Mouse (Mus musculus): ENCODE results near the gene Katnal1. TPM values are rescaled to one million over a fixed set of nuclear protein-coding genes. Genes with fewer than 3 reads are reported as not detected.

Gene Katnal1
- polyA plus RNA-seq, 1 experiment from 2014 or later: 8.4 TPM

DNA sequence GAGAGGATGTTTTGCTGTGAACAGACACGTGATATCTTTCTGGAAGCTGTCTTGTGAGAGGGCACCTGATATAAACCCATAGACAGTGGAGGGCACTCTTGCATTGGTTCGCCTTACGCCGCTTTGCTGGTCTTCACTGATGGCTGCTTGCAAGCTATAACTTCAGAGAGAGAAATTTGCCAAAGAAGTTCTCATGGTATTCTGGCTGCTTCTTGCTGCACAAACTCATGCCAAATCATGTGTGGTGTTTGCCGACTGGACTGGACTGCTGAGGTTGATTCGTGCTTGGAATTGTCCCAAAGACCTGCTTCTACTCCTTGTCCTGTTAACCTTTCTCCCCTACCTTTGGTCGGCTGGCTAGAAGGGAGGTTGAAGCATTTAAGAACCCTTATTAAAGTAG, 29.8 kb downstream of the Katnal1 start:
- H3K27ac ChIP-seq: peak overlapping the region; percentile 98; the same call in 1 of the 2 replicates
- no peaks in the 10 kb centered on the region for H3K27me3 ChIP-seq
- WGBS (ENCODE audit: insufficient replicate concordance): 91% methylated on average over 7 of the region's 7 CpGs
- no peak overlapping the region for H3K9ac ChIP-seq
- DNase-seq: no peak
- no peak overlapping the region for H3K4me2 ChIP-seq
- H3K9me3 ChIP-seq (replicated peaks): no peaks in the 10 kb centered on the region
- H3K36me3 ChIP-seq: peaks cover 34% of the 10 kb centered on the region
- H3K4me1 ChIP-seq (replicated peaks): peaks cover 64% of the 10 kb centered on the region
- no peak overlapping the region for H3K4me3 ChIP-seq (replicated peaks)
- no peak for ATAC-seq (ENCODE audit: low read depth)

DNA sequence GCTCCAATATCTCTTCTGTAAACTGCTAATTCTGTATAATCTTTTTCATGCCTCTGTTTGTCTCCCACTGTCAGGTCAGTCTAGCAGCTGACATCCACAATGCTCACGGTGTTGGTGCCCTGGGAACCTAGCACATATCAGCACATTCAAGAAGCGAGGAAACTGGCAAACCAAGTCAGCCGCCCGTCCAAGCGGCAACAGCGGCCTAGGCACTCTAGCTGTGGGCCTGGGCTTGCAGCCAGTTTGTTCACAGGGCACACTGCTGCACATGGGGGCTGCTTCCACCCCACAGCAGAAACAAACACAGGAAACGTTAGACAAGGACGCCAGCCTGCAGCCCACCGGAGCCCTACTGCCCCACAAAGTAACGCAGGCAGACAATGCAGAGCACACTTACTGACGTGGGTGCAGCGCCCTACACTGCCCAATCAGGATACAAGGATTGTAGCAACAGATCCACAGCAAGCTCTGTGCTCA, 31.1 kb downstream of the Katnal1 start:
- Histone ChIP-seq H3K9ac (peak overlapping the region; percentile 67), H3K4me2 (peak overlapping the region; percentile 59)

DNA sequence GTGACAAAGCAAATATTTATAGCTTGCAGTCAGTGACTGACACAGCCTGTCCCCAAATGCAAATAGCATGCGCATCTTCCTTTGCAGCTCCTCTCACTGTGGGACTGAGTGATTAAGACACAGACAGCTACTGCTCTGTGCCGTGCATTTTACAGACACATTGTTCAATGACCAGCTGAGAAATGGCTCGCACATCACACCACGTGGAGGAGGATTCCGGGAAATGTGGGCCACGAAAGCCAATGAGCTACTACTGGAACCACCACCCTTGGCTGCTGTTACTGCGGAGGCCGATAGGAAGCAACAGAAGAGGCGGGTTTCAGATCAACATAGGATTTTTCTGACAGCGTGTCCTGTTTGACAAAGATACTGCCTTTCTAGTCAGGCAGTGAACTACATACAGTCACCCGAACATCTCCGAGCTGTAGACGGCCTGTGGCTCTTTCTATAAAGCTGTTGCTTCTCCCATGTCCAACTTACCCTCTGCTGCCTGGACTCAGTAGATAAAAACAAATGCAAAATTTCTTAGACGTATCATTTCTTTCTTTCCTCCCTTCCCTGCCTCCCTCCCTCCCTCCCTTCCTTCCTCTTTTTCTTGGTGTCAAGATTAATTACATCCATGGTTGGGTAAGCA, 31.9 kb downstream of the Katnal1 start:
- Histone ChIP-seq H3K27ac (peak overlapping the region; percentile 98), H3K4me1 (replicated peaks) (peaks cover 51% of the 10 kb centered on the region), H3K9me3 (replicated peaks) (no peaks in the 10 kb centered on the region), H3K9ac (peak overlapping the region; percentile 59), H3K4me3 (replicated peaks) (peak overlapping the region; percentile 25), H3K36me3 (peaks cover 39% of the 10 kb centered on the region), H3K4me2 (peak overlapping the region; percentile 59), H3K27me3 (no peaks in the 10 kb centered on the region)
- peak; percentile 91 for ATAC-seq (ENCODE audit: low read depth)
- DNase-seq: peak; percentile 84
- 12% methylated on average over 14 of the region's 14 CpGs for WGBS (ENCODE audit: insufficient replicate concordance)

More for the DNA sequence above, 31.1 kb downstream of the Katnal1 start:
- ATAC-seq (ENCODE audit: low read depth) (peak; percentile 54), DNase-seq (peak; percentile 26)
- H3K27me3 ChIP-seq: no peaks in the 10 kb centered on the region
- H3K4me3 ChIP-seq (replicated peaks): peak overlapping the region; percentile 22
- peaks cover 51% of the 10 kb centered on the region for H3K4me1 ChIP-seq (replicated peaks)
- H3K27ac ChIP-seq: peak overlapping the region; percentile 98
- 22% methylated on average over 12 of the region's 12 CpGs for WGBS (ENCODE audit: insufficient replicate concordance)
- peaks cover 34% of the 10 kb centered on the region for H3K36me3 ChIP-seq
- no peaks in the 10 kb centered on the region for H3K9me3 ChIP-seq (replicated peaks)

- peak overlapping the region; percentile 59 for H3K4me2 ChIP-seq
- H3K36me3 ChIP-seq: peaks cover 43% of the 10 kb centered on the region
- no peaks in the 10 kb centered on the region for H3K9me3 ChIP-seq (replicated peaks)
- no peaks in the 10 kb centered on the region for H3K27me3 ChIP-seq
- ATAC-seq (ENCODE audit: low read depth) (peak; percentile 35), DNase-seq (no peak)
- 47% methylated on average over 10 of the region's 10 CpGs for WGBS (ENCODE audit: insufficient replicate concordance)
- peak overlapping the region; percentile 59 for H3K9ac ChIP-seq
- peak overlapping the region; percentile 98 for H3K27ac ChIP-seq
- peak overlapping the region; percentile 25; the same call in 1 of the 2 replicates for H3K4me3 ChIP-seq (replicated peaks)
- H3K4me1 ChIP-seq (replicated peaks): peaks cover 51% of the 10 kb centered on the region
These were observed 32.6 kb downstream of the Katnal1 start for GRCm38 (mm10) chr5:148896515-148896914.

- DNase-seq: no peak
- peak overlapping the region; percentile 59; the same call in 1 of the 2 replicates for H3K4me2 ChIP-seq
- no peak overlapping the region for H3K4me3 ChIP-seq (replicated peaks)
- H3K9me3 ChIP-seq (replicated peaks): no peaks in the 10 kb centered on the region
- ATAC-seq (ENCODE audit: low read depth): no peak
- WGBS (ENCODE audit: insufficient replicate concordance): 90% methylated on average over 7 of the region's 7 CpGs
- H3K27me3 ChIP-seq: no peaks in the 10 kb centered on the region
- H3K4me1 ChIP-seq (replicated peaks): peaks cover 51% of the 10 kb centered on the region
- peaks cover 43% of the 10 kb centered on the region for H3K36me3 ChIP-seq
- no peak overlapping the region for H3K9ac ChIP-seq
- peak overlapping the region; percentile 98 for H3K27ac ChIP-seq
These were observed 33.3 kb downstream of the Katnal1 start for GRCm38 (mm10) chr5:148895833-148896232.

GRCm38 (mm10) chr5:148895034-148895433, 34.1 kb downstream of the Katnal1 start:
- Histone ChIP-seq H3K9me3 (replicated peaks) (peaks cover 5% of the 10 kb centered on the region; the same call in 1 of the 2 replicates), H3K27ac (peak overlapping the region; percentile 98), H3K4me1 (replicated peaks) (peaks cover 56% of the 10 kb centered on the region), H3K4me3 (replicated peaks) (no peak overlapping the region), H3K4me2 (no peak overlapping the region), H3K36me3 (peaks cover 49% of the 10 kb centered on the region), H3K27me3 (no peaks in the 10 kb centered on the region), H3K9ac (0 out of 2 replicates have a peak overlapping the region, but pooled peaks have one; percentile 34)
- ATAC-seq (ENCODE audit: low read depth) (no peak), DNase-seq (no peak)
- 65% methylated on average over 5 of the region's 5 CpGs for WGBS (ENCODE audit: insufficient replicate concordance)

GRCm38 (mm10) chr5:148890237-148890636, 38.9 kb downstream of the Katnal1 start:
- H3K4me2 ChIP-seq: no peak overlapping the region
- H3K9ac ChIP-seq: no peak overlapping the region
- DNase-seq (no peak), ATAC-seq (ENCODE audit: low read depth) (no peak)
- peaks cover 25% of the 10 kb centered on the region for H3K4me1 ChIP-seq (replicated peaks)
- H3K27ac ChIP-seq: no peak overlapping the region
- 74% methylated on average over 4 of the region's 4 CpGs for whole genome bisulfite sequencing (ENCODE audit: insufficient replicate concordance)
- no peak overlapping the region for H3K4me3 ChIP-seq (replicated peaks)
- no peaks in the 10 kb centered on the region for H3K27me3 ChIP-seq
- peaks cover 6% of the 10 kb centered on the region; the same call in 1 of the 2 replicates for H3K9me3 ChIP-seq (replicated peaks)
- H3K36me3 ChIP-seq: peaks cover 57% of the 10 kb centered on the region

DNA sequence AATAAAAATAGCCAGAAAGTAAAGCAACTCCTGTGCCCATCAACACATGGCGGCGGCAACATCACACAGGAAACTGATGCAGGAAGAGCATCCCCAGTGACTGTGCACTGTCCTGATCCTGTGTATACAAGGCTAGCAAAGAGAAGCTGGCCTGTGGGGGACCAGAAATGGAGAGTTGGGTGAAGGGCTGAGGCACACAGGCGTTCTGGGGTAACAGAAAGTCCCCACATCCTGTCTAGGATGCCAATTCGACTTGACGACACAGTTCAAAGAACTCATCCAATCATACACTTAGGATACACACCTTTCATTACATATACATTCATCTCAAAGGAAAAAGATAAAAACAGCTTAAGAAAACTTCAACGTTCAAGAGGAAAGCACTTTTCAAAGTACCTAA, 41.1 kb downstream of the Katnal1 start:
- no peak for DNase-seq
- H3K36me3 ChIP-seq: peaks cover 54% of the 10 kb centered on the region
- no peak overlapping the region for H3K4me2 ChIP-seq
- no peaks in the 10 kb centered on the region for H3K27me3 ChIP-seq
- H3K9me3 ChIP-seq (replicated peaks): peaks cover 6% of the 10 kb centered on the region; the same call in 1 of the 2 replicates
- no peak for ATAC-seq (ENCODE audit: low read depth)
- WGBS (ENCODE audit: insufficient replicate concordance): 78% methylated on average over 6 of the region's 6 CpGs
- no peak overlapping the region for H3K9ac ChIP-seq
- peaks cover 24% of the 10 kb centered on the region for H3K4me1 ChIP-seq (replicated peaks)
- H3K27ac ChIP-seq: no peak overlapping the region
- no peak overlapping the region for H3K4me3 ChIP-seq (replicated peaks)

GRCm38 (mm10) chr5:148885821-148886609, 43.1 kb downstream of the Katnal1 start:
- Histone ChIP-seq H3K27me3 (no peaks in the 10 kb centered on the region), H3K9me3 (replicated peaks) (peaks cover 6% of the 10 kb centered on the region; the same call in 1 of the 2 replicates), H3K36me3 (peaks cover 38% of the 10 kb centered on the region), H3K4me3 (replicated peaks) (peak overlapping the region; percentile 43), H3K27ac (peak overlapping the region; percentile 11; the same call in 1 of the 2 replicates), H3K4me1 (replicated peaks) (peaks cover 24% of the 10 kb centered on the region), H3K9ac (peak overlapping the region; percentile 65), H3K4me2 (peak overlapping the region; percentile 66)
- DNase-seq: peak; percentile 82
- ATAC-seq (ENCODE audit: low read depth): peak; percentile 99
- WGBS (ENCODE audit: insufficient replicate concordance): 20% methylated on average over 22 of the region's 22 CpGs

GRCm38 (mm10) chr5:148883671-148884070, 45.4 kb downstream of the Katnal1 start:
- Histone ChIP-seq H3K27ac (no peak overlapping the region), H3K4me2 (no peak overlapping the region), H3K36me3 (peaks cover 34% of the 10 kb centered on the region), H3K27me3 (no peaks in the 10 kb centered on the region), H3K9me3 (replicated peaks) (no peaks in the 10 kb centered on the region), H3K4me1 (replicated peaks) (peaks cover 20% of the 10 kb centered on the region), H3K9ac (no peak overlapping the region), H3K4me3 (replicated peaks) (no peak overlapping the region)
- ATAC-seq (ENCODE audit: low read depth) (no peak), DNase-seq (no peak)
- 74% methylated on average over 8 of the region's 8 CpGs for WGBS (ENCODE audit: insufficient replicate concordance)

DNA sequence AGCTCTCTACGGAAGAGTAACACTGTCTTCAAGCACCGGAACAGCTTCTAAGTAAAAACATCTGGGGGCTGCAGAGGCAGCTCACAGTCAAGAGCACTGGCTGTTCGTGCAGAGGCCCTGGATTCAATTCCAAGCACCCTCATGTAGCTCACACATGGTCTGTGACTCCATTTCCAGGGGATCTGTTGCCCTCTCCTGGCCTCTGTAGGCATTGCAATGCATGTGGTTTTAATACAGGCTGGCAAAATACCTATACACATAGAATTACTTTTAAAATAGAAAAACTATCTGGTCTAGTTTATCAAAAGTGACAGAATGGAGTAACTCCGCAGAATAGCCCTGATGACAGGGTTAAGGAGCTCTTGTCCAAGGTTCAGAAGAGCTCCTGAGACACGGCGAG, 49.9 kb downstream of the Katnal1 start:
- no peak overlapping the region for H3K4me2 ChIP-seq
- no peak overlapping the region for H3K9ac ChIP-seq
- 0 out of 2 replicates have a peak, but pooled peaks cover 3% of the 10 kb centered on the region for H3K4me1 ChIP-seq (replicated peaks)
- no peak overlapping the region for H3K4me3 ChIP-seq (replicated peaks)
- no peak for DNase-seq
- peaks cover 62% of the 10 kb centered on the region for H3K36me3 ChIP-seq
- no peaks in the 10 kb centered on the region for H3K9me3 ChIP-seq (replicated peaks)
- no peaks in the 10 kb centered on the region for H3K27me3 ChIP-seq
- WGBS (ENCODE audit: insufficient replicate concordance): 87% methylated on average over 6 of the region's 6 CpGs
- no peak overlapping the region for H3K27ac ChIP-seq
- ATAC-seq (ENCODE audit: low read depth): no peak

Data from liver, embryonic 13.5 days (tissue).